Mouse (Mus musculus) gastrocnemius, postnatal 25 days (tissue): ENCODE data around the gene Tmem260. TPM values are rescaled to one million over a fixed set of nuclear protein-coding genes. Genes with fewer than 3 reads are reported as not detected.

Experiments
- DNase-seq: peaks from one replicate; pipeline ENCODE4 v3.0.0; 2022
- total RNA-seq, 2 experiments: library from RNA; stranded (reverse); gene quantifications; 1 replicate in 1 of 2; 2 replicates in 1 of 2; pipeline ENCODE4 v1.2.3; 2021

The Tmem260 gene
- total RNA-seq, 2 experiments from 2014 or later, result 4.3 to 5.8 TPM

DNA sequence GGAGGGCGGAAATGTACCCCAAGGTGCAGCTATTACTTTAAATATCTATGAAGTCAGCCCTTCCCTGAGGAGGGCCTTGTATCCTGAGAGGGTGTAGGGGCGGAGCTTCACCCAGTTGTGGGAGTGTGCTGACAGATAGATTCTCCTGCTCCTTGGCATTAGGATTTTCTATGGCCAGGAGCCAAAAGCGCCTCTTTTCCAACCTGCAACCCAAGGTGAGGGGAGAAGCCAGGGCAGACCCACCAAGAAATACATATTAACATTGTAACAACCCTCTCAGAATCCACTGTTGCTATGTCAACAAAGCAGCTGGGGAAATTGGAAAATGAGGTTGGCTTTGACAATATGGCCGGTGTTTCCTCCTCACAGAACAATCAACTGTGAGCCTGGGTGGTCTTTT, 107.3 kb downstream of the Tmem260 start:
- DNase-seq, result no peak

DNA sequence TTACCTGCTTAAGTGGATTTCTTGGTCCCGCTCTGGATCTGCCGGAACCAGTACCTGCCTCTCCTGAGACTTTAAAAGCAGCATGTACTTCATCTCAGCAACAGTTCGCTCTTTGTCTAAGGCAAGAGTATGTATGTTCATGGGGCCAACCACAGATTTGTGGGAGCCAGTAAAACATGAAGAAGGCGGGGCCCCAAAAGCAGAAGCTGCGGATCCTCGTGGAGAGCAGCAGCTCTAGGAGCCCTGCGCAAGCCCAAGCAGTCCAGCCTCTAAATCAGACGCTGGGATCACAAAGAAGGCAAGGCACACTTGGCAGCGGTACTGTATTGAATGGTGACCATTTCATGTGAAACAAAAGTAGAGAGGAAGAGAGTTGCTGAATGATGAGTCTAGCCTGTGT, 107.8 kb downstream of the Tmem260 start:
- DNase-seq, result no peak

DNA sequence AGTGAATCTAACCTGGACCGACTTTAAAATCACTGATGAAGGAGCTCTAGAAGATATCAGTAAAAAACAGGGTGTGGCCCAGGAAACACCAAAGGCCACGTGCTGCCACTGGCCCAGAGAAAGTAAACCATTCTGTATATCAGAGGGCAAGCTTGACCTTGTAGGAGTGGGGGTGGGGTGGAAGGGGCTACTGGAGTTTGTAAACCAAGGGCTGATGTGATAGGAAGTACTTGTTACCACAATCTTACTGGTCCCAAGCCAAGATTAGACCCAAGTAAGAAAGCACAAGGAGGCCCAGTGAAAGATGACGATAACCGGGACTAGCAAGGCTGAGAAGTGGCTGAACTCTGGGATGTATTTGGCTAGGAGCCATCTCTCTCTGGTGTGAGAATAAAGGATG, 113.1 kb downstream of the Tmem260 start:
- DNase-seq, result no peak

DNA sequence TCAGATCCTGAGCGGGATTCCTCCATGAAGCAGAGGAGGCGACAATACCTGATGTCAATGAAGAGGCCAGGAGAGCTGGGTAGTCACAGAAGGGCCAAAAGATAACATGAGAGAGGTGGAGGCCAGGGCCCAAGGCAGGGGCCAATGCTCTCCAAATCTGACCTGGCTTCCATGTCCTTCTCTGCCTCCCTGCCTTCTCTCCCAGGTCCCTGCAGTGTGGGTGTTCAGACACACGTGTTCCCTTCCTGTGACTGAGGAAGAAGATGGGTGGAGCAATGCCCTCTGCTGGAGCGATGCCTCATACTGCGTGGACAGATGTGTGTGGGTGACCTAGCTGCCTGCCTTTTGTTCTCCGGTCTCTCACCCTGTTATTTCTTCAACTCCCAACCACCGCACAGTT, 113.8 kb downstream of the Tmem260 start:
- no peak for DNase-seq

DNA sequence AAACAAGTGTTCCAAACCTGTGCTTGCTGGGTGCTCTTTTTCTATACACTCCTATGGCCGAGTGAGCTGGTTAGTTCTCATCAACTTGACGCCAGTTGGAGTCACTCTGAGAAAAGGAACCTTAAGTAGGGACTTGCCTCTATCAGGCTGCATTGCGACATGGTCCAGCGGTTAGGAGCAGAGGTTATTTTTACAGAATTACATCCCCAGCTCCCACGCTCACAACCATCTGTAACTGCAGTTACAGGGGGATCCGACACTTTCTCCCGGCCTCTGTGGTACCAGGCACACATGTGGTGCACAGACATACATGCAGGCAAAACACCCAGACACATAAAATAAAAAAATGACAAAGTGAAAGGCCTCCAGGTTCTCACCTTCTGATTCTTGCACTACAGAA, 120.7 kb downstream of the Tmem260 start:
- DNase-seq, result no peak

Other genes starting within 250 kb of the Tmem260 start
- not detected for gene Otx2, start 227.7 kb downstream of the Tmem260 start, total RNA-seq